Mouse (Mus musculus): ENCODE measurements around the gene Glyr1. TPM values are rescaled to one million over a fixed set of nuclear protein-coding genes. Genes with fewer than 3 reads are reported as not detected.

Gene Glyr1
- total and polyA plus RNA-seq, 3 experiments: 44.8 to 103 (median 68.7) TPM

GRCm38 (mm10) chr16:5096504-5096903 lies 46.8 kb upstream of the Glyr1 start:
- no peak for DNase-seq (ENCODE audit: low read depth, low spot score)
- no peaks in the 10 kb centered on the region for H3K4me1 ChIP-seq (ENCODE audit: control insufficient read depth in 1 of 2, insufficient read depth in 2 of 2, low read length in 2 of 2)
- no peaks in the 10 kb centered on the region for H3K79me2 ChIP-seq (ENCODE audit: control insufficient read depth, insufficient read depth, low read length, poor library complexity)
- no peaks in the 10 kb centered on the region for H3K9me3 ChIP-seq (replicated peaks; ENCODE audit: insufficient read depth, low read length)
- H3K4me3 ChIP-seq (ENCODE audit: control insufficient read depth in 1 of 2, insufficient read depth in 1 of 2, low read depth in 2 of 2, low read length in 2 of 2): no peak overlapping the region
- no peaks in the 10 kb centered on the region for H3K27me3 ChIP-seq (ENCODE audit: control insufficient read depth in 1 of 2, insufficient read depth in 2 of 2, low read length in 2 of 2)
- no peaks in the 10 kb centered on the region for H3K36me3 ChIP-seq (ENCODE audit: control insufficient read depth in 1 of 2, insufficient read depth in 2 of 2, low read length in 2 of 2)
- TF ChIP-seq JUND (IDR thresholded peaks at IDR 0.05; ENCODE audit: low read depth, low read length) (no peak), GABPA (IDR thresholded peaks at IDR 0.05; ENCODE audit: low read depth, low read length) (no peak), EP300 (IDR thresholded peaks at IDR 0.05; ENCODE audit: low read depth in 1 of 2, low read length in 2 of 2) (no peak), POLR2AphosphoS2 (IDR thresholded peaks at IDR 0.05; ENCODE audit: low read length) (no peak), GATA1 (IDR thresholded peaks at IDR 0.05; ENCODE audit: low read depth, low read length) (no peak), HCFC1 (IDR thresholded peaks at IDR 0.05; ENCODE audit: low read depth, low read length) (no peak), ZNF384 (IDR thresholded peaks at IDR 0.05; ENCODE audit: low read depth, low read length) (no peak), MAFK (IDR thresholded peaks at IDR 0.05; ENCODE audit: borderline replicate concordance, low read depth, low read length) (no peak), MAZ (IDR thresholded peaks at IDR 0.05; ENCODE audit: low read depth, low read length) (no peak), UBTF (IDR thresholded peaks at IDR 0.05; ENCODE audit: borderline replicate concordance, insufficient read depth, low read depth, low read length) (no peak), MAX (IDR thresholded peaks at IDR 0.05; ENCODE audit: low read length) (no peak), ETS1 (IDR thresholded peaks at IDR 0.05; ENCODE audit: low read depth, low read length) (no peak), CHD1 (IDR thresholded peaks at IDR 0.05; ENCODE audit: low read depth, low read length) (no peak), NRF1 (IDR thresholded peaks at IDR 0.05; ENCODE audit: insufficient read depth, low read depth, low read length, poor library complexity, severe bottlenecking) (no peak), MYB (IDR thresholded peaks at IDR 0.05; ENCODE audit: low read depth, low read length) (no peak), BHLHE40 (IDR thresholded peaks at IDR 0.05; ENCODE audit: borderline replicate concordance, low read depth, low read length) (no peak)
- no peak overlapping the region for H3K9ac ChIP-seq (ENCODE audit: control insufficient read depth, low read depth, low read length, poor library complexity, severe bottlenecking)
- H3K27ac ChIP-seq (ENCODE audit: control insufficient read depth, low read depth, low read length): no peak overlapping the region

GRCm38 (mm10) chr16:5093285-5093684 lies 43.6 kb upstream of the Glyr1 start:
- Histone ChIP-seq H3K9me3 (replicated peaks; ENCODE audit: insufficient read depth, low read length) (no peaks in the 10 kb centered on the region), H3K79me2 (ENCODE audit: control insufficient read depth, insufficient read depth, low read length, poor library complexity) (no peaks in the 10 kb centered on the region)
- no peak for DNase-seq (ENCODE audit: low read depth, low spot score)

More at GRCm38 (mm10) chr16:5093285-5093684, 43.6 kb upstream of the Glyr1 start:
- no peak overlapping the region for H3K27ac ChIP-seq (ENCODE audit: control insufficient read depth, low read depth, low read length)
- H3K4me1 ChIP-seq (ENCODE audit: control insufficient read depth in 1 of 2, insufficient read depth in 2 of 2, low read length in 2 of 2): no peaks in the 10 kb centered on the region
- no peaks in the 10 kb centered on the region for H3K36me3 ChIP-seq (ENCODE audit: control insufficient read depth in 1 of 2, insufficient read depth in 2 of 2, low read length in 2 of 2)
- H3K4me3 ChIP-seq (ENCODE audit: control insufficient read depth in 1 of 2, insufficient read depth in 1 of 2, low read depth in 2 of 2, low read length in 2 of 2): no peak overlapping the region
- TF ChIP-seq GABPA (IDR thresholded peaks at IDR 0.05; ENCODE audit: low read depth, low read length): no peak
- no peak for TF ChIP-seq USF1 (IDR thresholded peaks at IDR 0.05; ENCODE audit: low read depth, low read length)
- TF ChIP-seq BHLHE40 (IDR thresholded peaks at IDR 0.05; ENCODE audit: borderline replicate concordance, low read depth, low read length): no peak
- no peak for TF ChIP-seq JUND (IDR thresholded peaks at IDR 0.05; ENCODE audit: low read depth, low read length)
- no peak for TF ChIP-seq NELFE (IDR thresholded peaks at IDR 0.05; ENCODE audit: low read depth, low read length)
- no peak for TF ChIP-seq CHD2 (IDR thresholded peaks at IDR 0.05; ENCODE audit: low read length)
- no peak for TF ChIP-seq MXI1 (IDR thresholded peaks at IDR 0.05; ENCODE audit: low read depth, low read length)
- no peak for TF ChIP-seq EP300 (IDR thresholded peaks at IDR 0.05; ENCODE audit: low read depth in 1 of 2, low read length in 2 of 2)
- no peak for TF ChIP-seq POLR2A (IDR thresholded peaks at IDR 0.05; ENCODE audit: control insufficient read depth in 1 of 2, insufficient read depth in 1 of 2, low read depth in 1 of 2, low read length in 2 of 2, poor library complexity in 1 of 2)
- no peak for TF ChIP-seq GATA1 (IDR thresholded peaks at IDR 0.05; ENCODE audit: low read depth, low read length)
- H3K27me3 ChIP-seq (ENCODE audit: control insufficient read depth in 1 of 2, insufficient read depth in 2 of 2, low read length in 2 of 2): no peaks in the 10 kb centered on the region
- no peak overlapping the region for H3K9ac ChIP-seq (ENCODE audit: control insufficient read depth, low read depth, low read length, poor library complexity, severe bottlenecking)
